In the genomic region with DNA sequence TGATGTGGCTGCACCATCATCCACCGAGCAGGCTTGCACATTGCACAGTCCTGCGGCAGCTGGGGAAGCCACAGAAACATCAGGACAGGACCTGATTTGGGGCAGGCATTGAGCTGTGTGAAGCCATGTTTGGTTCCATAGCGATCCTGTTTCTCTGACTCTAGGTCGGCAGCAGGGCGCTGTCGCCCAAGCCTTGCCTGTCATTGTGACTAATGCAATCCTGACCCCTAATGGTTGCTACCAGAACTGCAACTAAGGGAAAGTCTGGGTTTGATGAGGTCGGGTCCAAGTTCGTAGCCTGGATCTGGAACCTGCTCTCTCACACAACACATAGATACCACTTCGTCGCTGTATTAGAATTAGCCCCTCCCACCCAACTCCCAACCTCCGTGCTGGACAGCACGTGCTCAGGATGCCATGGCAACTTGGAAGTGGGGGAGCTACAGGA, we compare ENCODE assay signal across 8 mouse cellular contexts. TPM values are rescaled to one million over a fixed set of nuclear protein-coding genes. Genes with fewer than 3 reads are reported as not detected.
A peak's percentile ranks its signal among the peaks of the same experiment; 100 is the strongest.
DNase-seq lines count a peak whose midpoint lies in the region; ATAC-seq and TF ChIP-seq lines count a peak whose summit lies in the region.

No protein-coding gene starts in this region.

- TF ChIP-seq POLR2A in thymus, adult 2 months (IDR thresholded peaks at IDR 0.05; ENCODE audit: control insufficient read depth, extremely low read depth, insufficient read depth, low read length, poor library complexity) = no peak

- H3K4me2 ChIP-seq in forebrain, embryonic 15.5 days (replicated peaks) = no peak overlapping the region; the same call in 1 of the 2 replicates

- intact Hi-C loops in heart, postnatal 25 days (cut with DNase I) = loop anchor here (1.0 to 5.0 kb wide), 3 partner anchors 21 to 59 kb away; partner anchors contain the start of gene Ntrk1

- ATAC-seq in G1E (ENCODE audit: extremely low read depth, insufficient number of reproducible peaks, low FRiP score, poor library complexity, severe bottlenecking) = no peak
- peak; percentile 60; the same call in 1 of the 2 replicates for ATAC-seq in forebrain, embryonic 15.5 days (replicated peaks)
- peak; percentile 74 for ATAC-seq in neutrophil, adult 5-6 weeks (ENCODE audit: extremely low read depth, insufficient number of reproducible peaks, low FRiP score, poor library complexity, severe bottlenecking)

- H3K4me1 ChIP-seq in G1E (ENCODE audit: insufficient read depth, low read depth, low read length) = peaks cover 3% of the 10 kb centered on the region; the same call in 1 of the 2 replicates
- no peaks in the 10 kb centered on the region for H3K4me1 ChIP-seq in forebrain, embryonic 15.5 days
- H3K4me1 ChIP-seq in thymus, adult 2 months (replicated peaks; ENCODE audit: control insufficient read depth, insufficient read depth, low read length) = no peaks in the 10 kb centered on the region; the same call in 1 of the 2 replicates

- DNase-seq in G1E (ENCODE audit: low spot score) = peak; percentile 70
- DNase-seq in cerebellum, adult 11 months = peak; percentile 53
- peak; percentile 29 for DNase-seq in heart, postnatal 25 days (ENCODE audit: low spot score)
- DNase-seq in large intestine, adult 2 months (ENCODE audit: low read depth, low spot score) = peak; percentile 58
- DNase-seq in lung, adult 18-20 months = peak; percentile 47 to 68
- DNase-seq in thymus, adult 2 months = peak; percentile 75

- H3K9ac ChIP-seq in forebrain, embryonic 15.5 days (replicated peaks) = no peak overlapping the region

- no peak overlapping the region for H3K4me3 ChIP-seq in G1E (ENCODE audit: low read depth, low read length)
- no peak overlapping the region for H3K4me3 ChIP-seq in forebrain, embryonic 15.5 days
- no peak overlapping the region for H3K4me3 ChIP-seq in thymus, adult 2 months (ENCODE audit: control insufficient read depth, insufficient read depth, low read length)

- no peaks in the 10 kb centered on the region for H3K36me3 ChIP-seq in G1E (replicated peaks)
- H3K36me3 ChIP-seq in forebrain, embryonic 15.5 days = no peaks in the 10 kb centered on the region
- H3K36me3 ChIP-seq in thymus, adult 2 months (ENCODE audit: control insufficient read depth, insufficient read depth, low read length) = no peaks in the 10 kb centered on the region

- no peaks in the 10 kb centered on the region for H3K9me3 ChIP-seq in G1E (replicated peaks)
- no peaks in the 10 kb centered on the region for H3K9me3 ChIP-seq in forebrain, embryonic 15.5 days

- 4% methylated on average over 12 of the region's 12 CpGs for WGBS in forebrain, embryonic 15.5 days
- 5% methylated on average over 12 of the region's 12 CpGs for WGBS in large intestine, adult 2 months
- WGBS in thymus, adult 2 months = 3% methylated on average over 12 of the region's 12 CpGs

- peaks cover 57% of the 10 kb centered on the region for H3K27me3 ChIP-seq in G1E (ENCODE audit: insufficient read depth, low read length)
- peaks cover 2% of the 10 kb centered on the region; the same call in 1 of the 2 replicates for H3K27me3 ChIP-seq in forebrain, embryonic 15.5 days
- no peaks in the 10 kb centered on the region; the same call in 1 of the 2 replicates for H3K27me3 ChIP-seq in thymus, adult 2 months (ENCODE audit: control insufficient read depth, insufficient read depth, low read length)

- TF ChIP-seq CTCF in G1E (IDR thresholded peaks at IDR 0.05; ENCODE audit: low read depth, low read length) = peak; percentile 94
- TF ChIP-seq CTCF in thymus, adult 2 months (IDR thresholded peaks at IDR 0.05; ENCODE audit: borderline replicate concordance, control insufficient read depth, extremely low read depth, insufficient read depth, low read length, poor library complexity) = peak; percentile 67; the same call in 1 of the 2 replicates

- H3K27ac ChIP-seq in forebrain, embryonic 15.5 days (replicated peaks) = no peak overlapping the region
- H3K27ac ChIP-seq in thymus, adult 2 months (ENCODE audit: control insufficient read depth, insufficient read depth, low read length) = no peak overlapping the region

RNA-seq across cellular contexts. Expression of gene Pear1, which starts 7.4 kb away (rescaled TPM):
- not detected in 2 replicates for total RNA-seq in G1E (2014; fragmentation: Nextera tagmentation)
- under 0.01 and 0.05 TPM in 2 replicates for total RNA-seq in G1E (2017)
- not detected in 2 replicates for polyA plus RNA-seq in G1E (2012)
- 4.7 and 7.2 TPM in 2 replicates for polyA plus RNA-seq in forebrain, embryonic 15.5 days (2015; fragmentation: Nextera tagmentation; extraction: Ambion mirVana)
- 10 to 100 TPM; 17.9 to 21.7 TPM for total RNA-seq in heart, postnatal 25 days (2021)
- 11.3 and 17.1 TPM in 2 replicates for polyA plus RNA-seq in large intestine, adult 2 months (2012; rRNA removed)
- total RNA-seq in neutrophil, adult 5-6 weeks (2017) = 7.4 and 8.4 TPM in 2 replicates
- polyA plus RNA-seq in thymus, adult 2 months (2012; rRNA removed) = 17.5 and 19.8 TPM in 2 replicates

RNA-seq across cellular contexts. Expression of gene Insrr, which starts 19.9 kb away (rescaled TPM):
- total RNA-seq in G1E (2014; fragmentation: Nextera tagmentation) = not detected in 2 replicates
- 0.05 and 0.06 TPM in 2 replicates for total RNA-seq in G1E (2017)
- not detected in 2 replicates for polyA plus RNA-seq in G1E (2012)
- 0.41 and 0.52 TPM in 2 replicates for polyA plus RNA-seq in forebrain, embryonic 15.5 days (2015; fragmentation: Nextera tagmentation; extraction: Ambion mirVana)
- under 1 TPM in 1 of 2 experiments, not detected in 1; 0.08 TPM for total RNA-seq in heart, postnatal 25 days (2021)
- 1.3 and 1.6 TPM in 2 replicates for polyA plus RNA-seq in large intestine, adult 2 months (2012; rRNA removed)
- total RNA-seq in neutrophil, adult 5-6 weeks (2017) = not detected in 2 replicates
- polyA plus RNA-seq in thymus, adult 2 months (2012; rRNA removed) = 0.58 and 0.64 TPM in 2 replicates

RNA-seq across cellular contexts. Expression of gene Ntrk1, which starts 21.7 kb away (rescaled TPM):
- total RNA-seq in G1E (2014; fragmentation: Nextera tagmentation) (not detected in 2 replicates), G1E (2017) (not detected in 2 replicates)
- polyA plus RNA-seq in G1E (2012) = not detected in 2 replicates
- polyA plus RNA-seq in forebrain, embryonic 15.5 days (2015; fragmentation: Nextera tagmentation; extraction: Ambion mirVana) = 1.0 and 1.3 TPM in 2 replicates
- total RNA-seq in heart, postnatal 25 days (2021) = under 1 TPM; 0.17 to 0.18 TPM
- polyA plus RNA-seq in large intestine, adult 2 months (2012; rRNA removed) = 0.07 and 0.16 TPM in 2 replicates
- total RNA-seq in neutrophil, adult 5-6 weeks (2017) = not detected in 2 replicates
- 0.67 and 0.89 TPM in 2 replicates for polyA plus RNA-seq in thymus, adult 2 months (2012; rRNA removed)

RNA-seq across cellular contexts. Expression of gene Sh2d2a, which starts 29.9 kb away (rescaled TPM):
- not detected in 2 replicates for total RNA-seq in G1E (2014; fragmentation: Nextera tagmentation)
- total RNA-seq in G1E (2017) = 0.16 and 0.17 TPM in 2 replicates
- not detected in 2 replicates for polyA plus RNA-seq in G1E (2012)
- polyA plus RNA-seq in forebrain, embryonic 15.5 days (2015; fragmentation: Nextera tagmentation; extraction: Ambion mirVana) = not detected in 2 replicates
- under 1 TPM in 1 of 2 experiments, not detected in 1; 0.08 TPM for total RNA-seq in heart, postnatal 25 days (2021)
- polyA plus RNA-seq in large intestine, adult 2 months (2012; rRNA removed) = 3.5 and 5.6 TPM in 2 replicates
- total RNA-seq in neutrophil, adult 5-6 weeks (2017) = 11.8 and 14.6 TPM in 2 replicates
- 179 and 180 TPM in 2 replicates for polyA plus RNA-seq in thymus, adult 2 months (2012; rRNA removed)
